Mouse (Mus musculus): Measurements from ENCODE around the gene Glt8d2. TPM values are rescaled to one million over a fixed set of nuclear protein-coding genes. Genes with fewer than 3 reads are reported as not detected.
A peak's percentile ranks its signal among the peaks of the same experiment; 100 is the strongest.

Glt8d2 gene
- polyA plus RNA-seq, 1 experiment from 2014 or later, result 13.4 TPM

DNA sequence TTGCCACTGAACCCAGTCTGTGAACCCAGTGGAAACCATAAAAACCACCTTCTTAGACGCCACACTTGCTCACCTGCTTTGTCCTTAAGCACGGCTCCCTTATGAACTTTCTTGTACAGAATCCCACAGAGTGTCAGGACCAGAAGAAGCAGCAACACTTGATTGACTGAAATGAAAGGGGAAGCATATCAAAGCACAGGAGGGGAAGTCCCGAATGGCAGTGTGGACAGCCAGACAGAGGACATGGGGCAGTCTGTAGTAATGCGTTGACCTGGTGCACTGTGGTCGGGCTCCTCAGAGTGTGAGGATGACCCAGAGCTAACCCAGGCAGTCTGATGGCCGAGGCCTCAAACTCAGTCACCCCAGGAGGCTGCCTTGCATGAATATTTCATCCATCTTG is 20.2 kb downstream of the Glt8d2 start:
- no peak overlapping the region for H3K27ac ChIP-seq
- ATAC-seq (ENCODE audit: insufficient number of reproducible peaks, insufficient read depth, low FRiP score, low TSS enrichment), result no peak
- H3K9ac ChIP-seq, result no peak overlapping the region
- H3K27me3 ChIP-seq, result no peaks in the 10 kb centered on the region
- H3K9me3 ChIP-seq, result no peaks in the 10 kb centered on the region
- no peaks in the 10 kb centered on the region for H3K36me3 ChIP-seq
- H3K4me1 ChIP-seq, result peaks cover 5% of the 10 kb centered on the region; the same call in 1 of the 2 replicates
- H3K4me3 ChIP-seq, result no peak overlapping the region
- WGBS, result 77% methylated on average over 6 of the region's 6 CpGs
- H3K4me2 ChIP-seq (replicated peaks), result no peak overlapping the region

DNA sequence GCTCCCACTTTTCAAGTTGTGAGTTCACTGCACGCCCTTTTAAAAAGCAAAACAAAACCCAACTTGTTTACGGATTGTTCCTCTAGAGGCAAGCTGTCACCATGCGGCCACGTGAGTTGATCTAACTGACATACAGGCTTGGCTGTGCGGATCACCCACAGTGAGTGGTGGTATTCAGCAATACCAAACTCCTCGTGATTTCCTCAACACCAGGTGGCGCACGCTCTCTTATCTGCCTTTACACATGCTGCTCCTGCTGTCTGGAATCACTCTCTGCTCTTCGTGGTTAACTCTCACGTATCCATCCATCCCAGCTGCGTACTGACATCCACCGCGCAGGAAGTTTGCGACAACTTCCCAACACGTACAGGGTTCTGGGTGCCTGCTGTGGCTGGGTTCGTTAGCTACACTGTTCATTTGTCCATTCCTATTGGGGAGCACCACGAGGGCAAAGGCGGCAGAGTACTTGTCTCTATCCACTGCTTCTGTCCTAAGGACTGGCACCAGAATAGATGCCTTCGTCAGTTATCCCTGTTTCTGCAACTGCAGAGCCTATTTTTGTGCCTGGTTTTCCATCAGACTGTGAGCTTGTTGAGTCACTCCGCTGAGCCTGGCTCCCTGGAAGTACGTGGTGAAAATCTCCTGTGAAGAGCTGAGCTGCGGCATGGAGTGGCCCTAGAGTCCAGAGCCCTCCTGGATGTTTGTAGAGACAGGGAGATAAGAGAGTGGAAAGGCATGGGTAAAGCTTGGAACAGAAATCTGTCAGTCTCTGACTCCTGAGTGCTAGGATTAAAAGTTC is 23.8 kb downstream of the Glt8d2 start:
- Histone ChIP-seq H3K27ac (no peak overlapping the region), H3K4me1 (peaks cover 5% of the 10 kb centered on the region; the same call in 1 of the 2 replicates), H3K27me3 (no peaks in the 10 kb centered on the region), H3K36me3 (no peaks in the 10 kb centered on the region), H3K9me3 (no peaks in the 10 kb centered on the region), H3K9ac (peak overlapping the region; percentile 40; the same call in 1 of the 2 replicates), H3K4me3 (no peak overlapping the region), H3K4me2 (replicated peaks) (peak overlapping the region; percentile 39)
- peak; percentile 89 for ATAC-seq (ENCODE audit: insufficient number of reproducible peaks, insufficient read depth, low FRiP score, low TSS enrichment)
- 23% methylated on average over 22 of the region's 22 CpGs for WGBS

DNA sequence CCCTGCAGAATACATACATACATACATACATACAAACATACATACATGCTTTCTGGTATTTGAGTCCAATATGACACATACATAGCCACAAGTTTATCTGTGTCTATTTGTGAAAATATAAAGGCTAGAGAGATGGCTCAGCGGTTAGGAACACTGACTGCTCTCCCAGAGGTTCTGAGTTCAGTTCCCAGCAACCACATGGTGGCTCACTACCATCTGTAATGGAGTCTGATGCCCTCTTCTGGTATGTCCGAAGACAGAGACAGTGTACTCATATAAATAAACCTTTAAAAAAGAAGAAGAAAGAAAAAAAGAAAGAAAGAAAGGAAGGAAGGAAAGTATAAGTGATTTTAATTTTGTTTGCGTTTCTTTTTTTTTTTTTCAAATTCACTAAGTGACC is 24.5 kb downstream of the Glt8d2 start:
- no peak overlapping the region for H3K27ac ChIP-seq
- H3K4me2 ChIP-seq (replicated peaks), result no peak overlapping the region
- peaks cover 5% of the 10 kb centered on the region; the same call in 1 of the 2 replicates for H3K4me1 ChIP-seq
- no peak overlapping the region for H3K4me3 ChIP-seq
- no peak overlapping the region for H3K9ac ChIP-seq
- H3K27me3 ChIP-seq, result no peaks in the 10 kb centered on the region
- 60% methylated on average over 3 of the region's 3 CpGs for WGBS
- H3K9me3 ChIP-seq, result no peaks in the 10 kb centered on the region
- H3K36me3 ChIP-seq, result no peaks in the 10 kb centered on the region
- ATAC-seq (ENCODE audit: insufficient number of reproducible peaks, insufficient read depth, low FRiP score, low TSS enrichment), result no peak

DNA sequence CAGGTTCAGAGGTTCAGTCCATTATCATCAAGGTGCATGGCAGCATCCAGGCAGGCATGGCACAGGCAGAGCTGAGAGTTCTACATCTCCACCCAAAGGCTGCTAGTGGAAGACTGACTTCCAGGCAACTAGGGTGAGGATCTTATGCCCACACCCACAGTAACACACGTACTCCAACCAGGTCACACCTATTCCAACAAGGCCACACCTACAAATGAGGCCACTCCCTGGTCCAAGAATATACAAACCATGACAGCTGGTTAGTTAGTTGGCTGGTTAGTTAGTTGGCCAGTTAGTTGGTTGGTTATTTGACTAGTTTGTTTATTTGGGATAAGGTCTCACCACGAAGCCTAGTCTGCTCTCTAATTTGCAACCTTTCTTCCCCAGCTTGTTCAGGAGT is 27.2 kb downstream of the Glt8d2 start:
- WGBS, result 80% methylated on average over 2 of the region's 2 CpGs
- 0 out of 2 replicates have a peak, but pooled peaks cover 3% of the 10 kb centered on the region for H3K36me3 ChIP-seq
- H3K9me3 ChIP-seq, result no peaks in the 10 kb centered on the region
- no peaks in the 10 kb centered on the region for H3K27me3 ChIP-seq
- H3K9ac ChIP-seq, result no peak overlapping the region
- H3K4me3 ChIP-seq, result no peak overlapping the region
- H3K4me2 ChIP-seq (replicated peaks), result no peak overlapping the region
- no peak overlapping the region for H3K27ac ChIP-seq
- H3K4me1 ChIP-seq, result peaks cover 5% of the 10 kb centered on the region; the same call in 1 of the 2 replicates
- no peak for ATAC-seq (ENCODE audit: insufficient number of reproducible peaks, insufficient read depth, low FRiP score, low TSS enrichment)

DNA sequence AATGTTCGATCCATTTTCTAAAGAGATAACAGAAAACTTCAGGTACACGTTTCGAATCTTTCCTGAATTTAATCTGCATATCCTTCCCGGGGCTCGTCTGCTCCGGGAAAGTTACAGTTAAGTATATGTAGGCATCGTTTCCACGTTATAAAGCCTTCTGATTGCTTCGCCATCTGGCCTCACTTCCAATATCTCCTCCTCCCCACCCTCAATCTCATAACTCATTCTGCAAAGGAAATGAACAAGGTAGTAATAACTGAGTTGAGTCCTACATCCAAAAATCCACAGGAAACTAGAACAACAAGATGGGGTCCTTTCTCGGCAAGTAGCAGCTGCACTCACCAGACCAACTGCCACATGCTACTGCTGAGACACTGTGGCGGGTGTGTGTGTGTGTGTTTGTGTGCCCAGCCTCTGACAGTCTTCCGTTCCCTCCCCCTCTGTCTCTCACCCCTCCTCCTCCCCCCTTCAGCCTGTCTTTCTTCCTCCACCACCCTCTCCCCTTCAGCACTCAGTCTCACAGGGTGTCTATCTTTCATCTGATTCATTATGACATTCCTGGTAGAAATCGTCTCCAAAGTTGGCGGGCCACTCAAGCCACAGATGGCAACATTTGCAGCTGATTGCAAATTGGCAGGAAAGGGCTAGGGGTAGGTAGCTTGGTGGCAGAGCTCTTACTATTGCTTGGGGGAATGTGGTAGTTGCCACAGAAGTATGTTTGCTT is 28.0 kb downstream of the Glt8d2 start:
- no peak for ATAC-seq (ENCODE audit: insufficient number of reproducible peaks, insufficient read depth, low FRiP score, low TSS enrichment)
- H3K4me1 ChIP-seq, result peaks cover 5% of the 10 kb centered on the region; the same call in 1 of the 2 replicates
- H3K4me3 ChIP-seq, result no peak overlapping the region
- no peaks in the 10 kb centered on the region for H3K9me3 ChIP-seq
- WGBS, result 84% methylated on average over 14 of the region's 14 CpGs
- 0 out of 2 replicates have a peak, but pooled peaks cover 3% of the 10 kb centered on the region for H3K36me3 ChIP-seq
- no peak overlapping the region for H3K4me2 ChIP-seq (replicated peaks)
- no peak overlapping the region for H3K27ac ChIP-seq
- no peak overlapping the region for H3K9ac ChIP-seq
- no peaks in the 10 kb centered on the region for H3K27me3 ChIP-seq

DNA sequence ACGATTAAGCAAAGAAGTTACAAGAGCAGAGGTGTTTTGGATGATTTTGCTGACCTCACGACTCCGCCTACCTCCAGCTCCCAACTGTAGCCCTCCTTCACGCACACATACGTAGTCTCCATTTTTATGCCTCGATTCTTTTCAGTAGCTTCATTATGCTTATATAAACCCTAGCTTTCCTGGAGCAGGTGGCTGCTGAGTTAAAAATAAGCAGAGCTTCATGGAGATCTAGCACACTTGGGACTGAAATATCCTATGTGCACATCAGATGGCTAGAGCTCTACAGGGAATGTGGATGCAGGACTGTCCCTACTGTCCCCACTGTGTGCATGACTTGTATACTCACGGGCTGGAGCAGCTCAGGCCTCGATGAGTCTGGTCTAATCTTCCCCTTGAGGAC is 28.6 kb downstream of the Glt8d2 start:
- Histone ChIP-seq H3K9me3 (no peaks in the 10 kb centered on the region), H3K4me2 (replicated peaks) (no peak overlapping the region), H3K4me1 (peaks cover 4% of the 10 kb centered on the region; the same call in 1 of the 2 replicates), H3K9ac (no peak overlapping the region), H3K4me3 (no peak overlapping the region), H3K27me3 (no peaks in the 10 kb centered on the region), H3K36me3 (0 out of 2 replicates have a peak, but pooled peaks cover 3% of the 10 kb centered on the region), H3K27ac (no peak overlapping the region)
- ATAC-seq (ENCODE audit: insufficient number of reproducible peaks, insufficient read depth, low FRiP score, low TSS enrichment), result no peak
- 89% methylated on average over 8 of the region's 8 CpGs for WGBS

DNA sequence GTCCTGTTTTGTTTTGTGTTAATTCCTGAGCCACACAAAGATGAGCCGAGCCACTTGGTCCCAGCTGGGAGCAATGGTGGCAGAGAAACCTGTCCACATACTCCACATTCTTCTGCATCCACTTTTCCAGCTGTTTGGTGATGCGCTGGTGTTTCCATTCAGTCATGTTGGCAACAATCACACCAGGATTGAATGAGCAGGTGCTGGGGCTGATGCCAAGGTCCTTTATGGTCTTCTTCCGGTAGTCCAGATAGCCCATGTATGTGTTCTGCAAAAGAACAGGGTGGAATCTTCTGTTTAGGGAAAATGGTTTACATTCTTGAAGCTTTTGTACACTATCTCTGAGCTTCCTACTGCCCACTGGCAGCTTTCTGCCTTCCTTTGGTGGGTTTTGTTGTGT is 35.9 kb downstream of the Glt8d2 start:
- Histone ChIP-seq H3K9me3 (no peaks in the 10 kb centered on the region), H3K9ac (no peak overlapping the region), H3K27ac (no peak overlapping the region), H3K4me2 (replicated peaks) (no peak overlapping the region), H3K4me3 (no peak overlapping the region), H3K36me3 (peaks cover 20% of the 10 kb centered on the region), H3K27me3 (no peaks in the 10 kb centered on the region), H3K4me1 (no peaks in the 10 kb centered on the region)
- ATAC-seq (ENCODE audit: insufficient number of reproducible peaks, insufficient read depth, low FRiP score, low TSS enrichment), result no peak
- 80% methylated on average over 3 of the region's 3 CpGs for WGBS

DNA sequence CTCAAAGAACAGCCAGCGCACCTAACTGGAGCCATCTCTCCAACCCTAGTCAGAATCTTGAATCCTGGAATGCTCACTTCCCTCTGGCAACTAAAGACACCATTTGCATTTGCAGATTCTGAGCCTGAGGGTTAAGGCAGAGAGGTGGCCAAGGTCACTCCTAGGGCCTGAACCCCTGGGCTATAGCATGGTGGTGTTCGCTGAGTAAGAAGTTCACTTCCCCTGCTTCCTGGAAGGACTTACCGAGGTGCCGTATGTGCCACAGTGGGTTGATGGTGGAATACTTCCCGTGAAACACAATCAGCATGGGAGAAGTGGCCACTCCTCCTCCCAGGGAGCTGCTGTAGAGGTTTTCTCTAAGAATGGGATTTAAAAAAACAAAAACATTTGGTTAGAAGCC is 37.8 kb downstream of the Glt8d2 start:
- H3K9ac ChIP-seq, result no peak overlapping the region
- peaks cover 28% of the 10 kb centered on the region for H3K36me3 ChIP-seq
- no peaks in the 10 kb centered on the region for H3K4me1 ChIP-seq
- H3K9me3 ChIP-seq, result no peaks in the 10 kb centered on the region
- no peaks in the 10 kb centered on the region for H3K27me3 ChIP-seq
- no peak overlapping the region for H3K27ac ChIP-seq
- WGBS, result 66% methylated on average over 5 of the region's 5 CpGs
- H3K4me2 ChIP-seq (replicated peaks), result no peak overlapping the region
- no peak for ATAC-seq (ENCODE audit: insufficient number of reproducible peaks, insufficient read depth, low FRiP score, low TSS enrichment)
- H3K4me3 ChIP-seq, result no peak overlapping the region

DNA sequence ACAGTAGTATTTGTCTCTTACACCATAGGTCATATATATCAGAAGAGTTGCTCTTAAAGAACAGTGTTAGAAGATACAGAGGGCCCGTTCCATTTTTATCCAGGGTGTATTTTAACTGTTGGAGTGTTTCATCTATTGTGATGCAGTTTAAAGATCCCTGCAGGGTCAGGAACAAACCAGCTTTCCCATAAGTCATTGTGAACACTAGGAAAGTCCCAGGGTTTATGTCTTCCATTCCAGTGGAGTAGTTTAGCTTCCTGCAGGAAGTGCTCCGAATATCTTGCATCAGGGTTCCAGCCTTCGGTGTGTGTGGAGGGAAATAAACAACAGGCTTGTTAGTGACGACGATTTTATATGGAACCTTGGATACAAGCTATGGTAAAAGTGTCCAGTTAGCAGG is 39.2 kb downstream of the Glt8d2 start:
- H3K9me3 ChIP-seq, result no peaks in the 10 kb centered on the region
- peaks cover 41% of the 10 kb centered on the region for H3K36me3 ChIP-seq
- H3K9ac ChIP-seq, result no peak overlapping the region
- H3K27me3 ChIP-seq, result no peaks in the 10 kb centered on the region
- no peak overlapping the region for H3K27ac ChIP-seq
- 89% methylated on average over 5 of the region's 5 CpGs for WGBS
- H3K4me2 ChIP-seq (replicated peaks), result no peak overlapping the region
- ATAC-seq (ENCODE audit: insufficient number of reproducible peaks, insufficient read depth, low FRiP score, low TSS enrichment), result no peak
- H3K4me1 ChIP-seq, result no peaks in the 10 kb centered on the region
- no peak overlapping the region for H3K4me3 ChIP-seq

DNA sequence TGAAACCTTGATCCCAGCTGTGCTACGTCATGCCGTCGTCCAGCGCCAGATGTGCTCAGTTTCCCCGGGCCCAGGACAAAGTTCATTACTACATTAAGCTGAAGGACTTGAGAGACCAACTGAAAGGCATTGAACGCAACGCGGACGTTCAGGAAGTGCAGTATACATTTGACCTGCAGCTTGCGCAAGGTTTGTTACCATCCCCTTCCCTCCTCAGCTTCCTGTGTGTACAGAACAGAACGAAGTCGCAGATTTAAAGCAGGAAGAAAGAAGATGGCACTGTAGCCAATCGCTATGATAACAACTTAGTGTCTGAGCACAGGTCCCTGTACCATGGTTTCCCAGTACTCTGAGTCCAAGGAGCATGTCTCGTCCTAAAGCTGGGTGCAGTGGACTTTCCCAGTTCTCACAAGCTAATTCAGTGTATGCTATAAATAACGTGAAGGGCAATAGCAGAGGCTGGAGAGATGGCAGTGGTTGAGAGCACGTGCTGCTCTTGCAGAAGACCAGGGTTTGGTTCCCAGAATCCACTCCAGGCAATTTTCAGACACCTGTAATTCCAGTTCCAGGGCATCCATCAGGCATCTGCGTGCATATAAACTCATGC is 43.1 kb downstream of the Glt8d2 start:
- Histone ChIP-seq H3K36me3 (peaks cover 76% of the 10 kb centered on the region), H3K9ac (no peak overlapping the region), H3K27ac (no peak overlapping the region), H3K4me2 (replicated peaks) (no peak overlapping the region), H3K9me3 (no peaks in the 10 kb centered on the region), H3K4me3 (no peak overlapping the region), H3K27me3 (no peaks in the 10 kb centered on the region), H3K4me1 (no peaks in the 10 kb centered on the region)
- 91% methylated on average over 17 of the region's 17 CpGs for WGBS
- no peak for ATAC-seq (ENCODE audit: insufficient number of reproducible peaks, insufficient read depth, low FRiP score, low TSS enrichment)

DNA sequence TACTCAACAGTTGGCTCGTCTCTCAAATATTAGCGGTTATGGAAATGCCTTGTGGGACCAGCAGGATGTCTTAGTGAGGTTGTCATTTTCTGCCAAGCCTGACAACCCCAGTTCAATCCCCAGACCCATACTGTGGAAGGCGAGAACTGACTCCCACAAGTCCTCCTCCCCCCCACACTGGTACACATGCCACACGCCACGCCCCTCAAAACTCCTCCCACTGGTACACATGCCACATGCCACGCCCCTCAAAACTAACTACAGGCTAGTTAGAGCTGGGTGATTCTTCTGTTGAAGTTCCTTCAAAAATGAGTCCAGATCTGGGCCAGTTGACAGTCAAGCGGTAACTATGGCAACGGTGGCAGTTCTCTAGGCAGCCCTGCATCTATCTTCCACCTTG is 44.4 kb downstream of the Glt8d2 start:
- WGBS, result 93% methylated on average over 8 of the region's 8 CpGs
- no peak overlapping the region for H3K4me3 ChIP-seq
- no peaks in the 10 kb centered on the region for H3K4me1 ChIP-seq
- H3K27ac ChIP-seq, result no peak overlapping the region
- no peak overlapping the region for H3K4me2 ChIP-seq (replicated peaks)
- ATAC-seq (ENCODE audit: insufficient number of reproducible peaks, insufficient read depth, low FRiP score, low TSS enrichment), result no peak; the same call in 1 of the 2 replicates
- peaks cover 75% of the 10 kb centered on the region for H3K36me3 ChIP-seq
- H3K9me3 ChIP-seq, result no peaks in the 10 kb centered on the region
- no peaks in the 10 kb centered on the region for H3K27me3 ChIP-seq
- H3K9ac ChIP-seq, result no peak overlapping the region

Data from embryonic facial prominence, embryonic 12.5 days (tissue).